Mouse (Mus musculus) limb, embryonic 14.5 days (tissue): Measurements from ENCODE around the gene Gtf2e1. TPM values are rescaled to one million over a fixed set of nuclear protein-coding genes. Genes with fewer than 3 reads are reported as not detected.

ENCODE experiments used
- ATAC-seq: fragments of 200-750 bp; cut with Nextera tagmentation; 2 replicates; pipeline ENCODE4 v1.8.0; 2017; ENCODE audit warnings: low read depth, moderate number of reproducible peaks, moderate TSS enrichment; ENCODE audit not compliant: low FRiP score
- DNase-seq: peaks from one replicate; pipeline ENCODE4 v3.0.0-alpha.2; 2015; ENCODE audit warnings: low spot score
- H3K27ac ChIP-seq: fragments of 300-500 bp; sonication (generic); replicated peaks from 2 replicates; pipeline ENCODE4 v1.5.1; 2014; ENCODE audit warnings: low read depth, mild to moderate bottlenecking, low read length, moderate library complexity, mixed read lengths
- H3K27me3 ChIP-seq: fragments of 300-500 bp; sonication (generic); 2 replicates; pipeline ENCODE4 v1.6.1; 2014; ENCODE audit warnings: low read length, mixed read lengths; ENCODE audit not compliant: control insufficient read depth, insufficient read depth
- H3K36me3 ChIP-seq: fragments of 300-500 bp; sonication (generic); 2 replicates; pipeline ENCODE4 v1.6.1; 2014; ENCODE audit warnings: mild to moderate bottlenecking, low read length, moderate library complexity, mixed read lengths; ENCODE audit not compliant: control insufficient read depth, insufficient read depth
- H3K4me1 ChIP-seq: fragments of 300-500 bp; sonication (generic); 2 replicates; pipeline ENCODE4 v1.6.1; 2014; ENCODE audit warnings: antibody characterized with exemption, low read length, mixed read lengths; ENCODE audit not compliant: control insufficient read depth, insufficient read depth
- H3K4me2 ChIP-seq: fragments of 300-500 bp; sonication (generic); replicated peaks from 2 replicates; pipeline ENCODE4 v1.6.1; 2014; ENCODE audit warnings: low read depth, mild to moderate bottlenecking, low read length, moderate library complexity; ENCODE audit not compliant: severe bottlenecking
- H3K4me3 ChIP-seq: fragments of 300-500 bp; sonication (generic); replicated peaks from 2 replicates; pipeline ENCODE4 v1.5.1; 2014; ENCODE audit warnings: low read length
- H3K9ac ChIP-seq: fragments of 300-500 bp; sonication (generic); 2 replicates; pipeline ENCODE4 v1.6.1; 2014; ENCODE audit warnings: mild to moderate bottlenecking, low read depth, low read length, moderate library complexity; ENCODE audit not compliant: severe bottlenecking
- H3K9me3 ChIP-seq: fragments of 300-500 bp; sonication (generic); 2 replicates; pipeline ENCODE4 v1.6.1; 2016; ENCODE audit warnings: low read length; ENCODE audit not compliant: control insufficient read depth
- POLR2A ChIP-seq: fragments of 200-500 bp; IDR thresholded peaks from 2 replicates; pipeline ENCODE4 v1.8.0; 2012; ENCODE audit warnings: inconsistent platforms, mild to moderate bottlenecking, moderate library complexity, borderline replicate concordance; ENCODE audit not compliant: insufficient read depth, insufficient read length; ENCODE audit errors: extremely low read depth
- WGBS: fragments of 180-500 bp; shearing (Covaris S2); extraction: QIAGEN DNeasy Blood & Tissue Kit; methylation state at CpG from one replicate; pipeline ENCODE4 v1.1.7; 2014; 5-methylcytosine and 5-hydroxymethylcytosine counted together
- polyA plus RNA-seq, 2 experiments: library from polyadenylated mRNA; depleted of rRNA in 1 of 2; stranded (reverse) in 1 of 2; unstranded in 1 of 2; fragments of >200 nt; fragmentation: Nextera tagmentation in 1 of 2; extraction: Ambion mirVana in 1 of 2; gene quantifications; 2 replicates each; pipeline versions ENCODE4 v1.2.1 to v1.2.3; 2012 to 2014

Gtf2e1 gene
- polyA plus RNA-seq, 2 experiments = 23.0 to 28.2 TPM

GRCm38 (mm10) chr16:37540776-37541175, 1.2 kb upstream of the Gtf2e1 start:
- ATAC-seq (no peak), DNase-seq (no peak)
- 92% methylated on average over 6 of the region's 6 CpGs for WGBS
- peaks cover 4% of the 10 kb centered on the region; the same call in 1 of the 2 replicates for H3K36me3 ChIP-seq
- peak overlapping the region; percentile 59 for H3K4me3 ChIP-seq
- H3K4me2 ChIP-seq = peak overlapping the region; percentile 68
- no peaks in the 10 kb centered on the region for H3K27me3 ChIP-seq
- no peaks in the 10 kb centered on the region for H3K9me3 ChIP-seq
- no peak for TF ChIP-seq POLR2A
- H3K27ac ChIP-seq = no peak overlapping the region
- no peak overlapping the region for H3K9ac ChIP-seq
- H3K4me1 ChIP-seq = peaks cover 10% of the 10 kb centered on the region

- Histone ChIP-seq H3K9me3 (no peaks in the 10 kb centered on the region), H3K36me3 (peaks cover 13% of the 10 kb centered on the region), H3K4me2 (peak overlapping the region; percentile 72), H3K9ac (peak overlapping the region; percentile 76), H3K27ac (peak overlapping the region; percentile 55), H3K27me3 (no peaks in the 10 kb centered on the region), H3K4me3 (peak overlapping the region; percentile 59), H3K4me1 (peaks cover 10% of the 10 kb centered on the region)
- TF ChIP-seq POLR2A = no peak
- WGBS = under 1% methylated on average over 22 of the region's 22 CpGs
- DNase-seq (no peak), ATAC-seq (peak; percentile 38)
Measured at GRCm38 (mm10) chr16:37539240-37539610, 364 bp downstream of the Gtf2e1 start.

GRCm38 (mm10) chr16:37533369-37534068, 6.1 kb downstream of the Gtf2e1 start:
- no peak for ATAC-seq
- DNase-seq = no peak
- no peak for TF ChIP-seq POLR2A
- H3K9me3 ChIP-seq = no peaks in the 10 kb centered on the region
- peaks cover 1% of the 10 kb centered on the region for H3K4me1 ChIP-seq
- 84% methylated on average over 8 of the region's 8 CpGs for WGBS
- H3K27ac ChIP-seq = no peak overlapping the region
- H3K4me3 ChIP-seq = no peak overlapping the region
- H3K9ac ChIP-seq = no peak overlapping the region
- peaks cover 23% of the 10 kb centered on the region for H3K36me3 ChIP-seq
- no peak overlapping the region for H3K4me2 ChIP-seq
- no peaks in the 10 kb centered on the region for H3K27me3 ChIP-seq

- Histone ChIP-seq H3K27me3 (no peaks in the 10 kb centered on the region), H3K9me3 (no peaks in the 10 kb centered on the region), H3K4me2 (no peak overlapping the region), H3K36me3 (peaks cover 23% of the 10 kb centered on the region), H3K4me3 (no peak overlapping the region), H3K9ac (no peak overlapping the region), H3K4me1 (no peaks in the 10 kb centered on the region), H3K27ac (no peak overlapping the region)
- WGBS = 97% methylated on average over 1 of the region's 1 CpGs
- TF ChIP-seq POLR2A = no peak
- ATAC-seq (no peak), DNase-seq (no peak)
Measured at GRCm38 (mm10) chr16:37532046-37532445, 7.5 kb downstream of the Gtf2e1 start.

GRCm38 (mm10) chr16:37530170-37530569, 9.4 kb downstream of the Gtf2e1 start:
- ATAC-seq = no peak
- no peak overlapping the region for H3K27ac ChIP-seq
- no peak for DNase-seq
- H3K4me3 ChIP-seq = no peak overlapping the region
- WGBS = 86% methylated on average over 6 of the region's 6 CpGs
- no peak overlapping the region for H3K4me2 ChIP-seq
- H3K36me3 ChIP-seq = peaks cover 18% of the 10 kb centered on the region
- TF ChIP-seq POLR2A = no peak
- H3K27me3 ChIP-seq = no peaks in the 10 kb centered on the region
- no peak overlapping the region for H3K9ac ChIP-seq
- H3K4me1 ChIP-seq = no peaks in the 10 kb centered on the region
- no peaks in the 10 kb centered on the region for H3K9me3 ChIP-seq
